Comparison of ENCODE assay signal across 8 mouse cellular contexts in the genomic region with DNA sequence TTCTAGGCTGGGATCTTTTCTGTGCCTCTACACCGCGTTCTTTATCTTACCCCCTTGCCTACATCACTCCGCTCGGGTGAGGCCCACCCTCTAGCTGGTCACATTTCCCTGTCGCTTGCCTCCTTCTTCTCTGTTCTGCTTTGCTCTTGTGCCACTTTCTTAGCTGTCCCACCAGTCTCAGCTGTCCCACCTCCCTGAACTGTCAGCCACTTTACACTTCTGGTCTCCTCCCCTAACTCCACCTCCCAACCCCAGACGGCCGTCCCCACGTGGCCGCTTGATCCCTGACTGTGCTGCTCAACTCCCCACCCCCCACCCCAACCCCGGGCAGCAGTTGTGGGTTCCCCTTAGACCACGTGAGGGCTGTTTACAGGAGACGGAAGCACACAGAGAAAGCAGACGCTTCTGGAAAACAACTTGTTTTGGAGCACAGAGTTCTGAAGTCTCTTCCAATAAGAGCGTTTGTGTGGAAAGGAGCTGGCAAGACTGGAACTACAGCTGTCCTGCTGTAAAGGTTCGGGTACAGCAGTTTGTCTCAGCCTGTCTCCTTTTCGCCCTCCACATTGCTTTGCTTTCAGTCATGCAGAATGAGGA. TPM values are rescaled to one million over a fixed set of nuclear protein-coding genes. Genes with fewer than 3 reads are reported as not detected.
A peak's percentile ranks its signal among the peaks of the same experiment; 100 is the strongest.
DNase-seq lines count a peak whose midpoint lies in the region; ATAC-seq and TF ChIP-seq lines count a peak whose summit lies in the region.

A gene (plus strand): TSS at position 330 of the 594 bp plus-strand sequence.

- under 1% methylated on average over 16 of the region's 16 CpGs for WGBS in heart, embryonic 11.5 days (ENCODE audit: insufficient replicate concordance)
- WGBS in kidney, embryonic 16.5 days, result under 1% methylated on average over 16 of the region's 16 CpGs

- peaks cover 45% of the 10 kb centered on the region for H3K36me3 ChIP-seq in erythroblast, embryonic 14.5 days (ENCODE audit: control insufficient read depth)
- H3K36me3 ChIP-seq in heart, embryonic 11.5 days (ENCODE audit: control insufficient read depth, insufficient read depth, low read length), result peaks cover 9% of the 10 kb centered on the region
- H3K36me3 ChIP-seq in kidney, embryonic 16.5 days (ENCODE audit: insufficient read depth, low read length), result peaks cover 13% of the 10 kb centered on the region

- no peak for TF ChIP-seq POLR2A in brain, embryonic 14.5 days (IDR thresholded peaks at IDR 0.05; ENCODE audit: borderline replicate concordance, extremely low read depth, insufficient read depth, insufficient read length, poor library complexity, severe bottlenecking)

- H3K4me1 ChIP-seq in erythroblast, embryonic 14.5 days (ENCODE audit: control insufficient read depth), result peaks cover 54% of the 10 kb centered on the region
- peaks cover 11% of the 10 kb centered on the region for H3K4me1 ChIP-seq in heart, embryonic 11.5 days (ENCODE audit: control insufficient read depth, insufficient read depth, low read length)
- H3K4me1 ChIP-seq in kidney, embryonic 16.5 days (ENCODE audit: insufficient read depth, low read length), result peaks cover 16% of the 10 kb centered on the region

- DNase-seq in CD4-positive helper T cell, adult 2 months (ENCODE audit: low read depth, low spot score), result peak; percentile 93
- peak; percentile 82 for DNase-seq in brain, embryonic 14.5 days (ENCODE audit: low read depth)
- DNase-seq in liver, result peak; percentile 91
- DNase-seq in monocyte, adult 2 months (ENCODE audit: low read depth in 1 of 2, low spot score in 2 of 2), result peak; percentile 84 to 90
- DNase-seq in spleen, postnatal 36 days (ENCODE audit: low spot score in 2 of 2), result peak; percentile 89 to 90

- peak within 1 kb of the TSS; percentile 99 for H3K4me2 ChIP-seq in heart, embryonic 11.5 days
- peak within 1 kb of the TSS; percentile 98 for H3K4me2 ChIP-seq in kidney, embryonic 16.5 days (replicated peaks; ENCODE audit: low read depth, low read length)

- peak; percentile 78 for ATAC-seq in heart, embryonic 11.5 days (replicated peaks; ENCODE audit: insufficient number of reproducible peaks, low FRiP score, low TSS enrichment)
- ATAC-seq in kidney, embryonic 16.5 days (ENCODE audit: low FRiP score, low TSS enrichment), result peak; percentile 70

- TF ChIP-seq CTCF in brain, embryonic 14.5 days (IDR thresholded peaks at IDR 0.05; ENCODE audit: borderline replicate concordance, extremely low read depth, insufficient read depth, insufficient read length), result no peak

- H3K4me3 ChIP-seq in erythroblast, embryonic 14.5 days (replicated peaks), result peak within 1 kb of the TSS; percentile 93
- H3K4me3 ChIP-seq in heart, embryonic 11.5 days (ENCODE audit: low read depth, low read length), result peak within 1 kb of the TSS; percentile 83
- H3K4me3 ChIP-seq in kidney, embryonic 16.5 days (ENCODE audit: low read length), result peak within 1 kb of the TSS; percentile 64

- peak within 1 kb of the TSS; percentile 95 for H3K27ac ChIP-seq in heart, embryonic 11.5 days (ENCODE audit: low read depth, low read length)
- peak within 1 kb of the TSS; percentile 95 for H3K27ac ChIP-seq in kidney, embryonic 16.5 days (ENCODE audit: low read length)

- no peaks in the 10 kb centered on the region for H3K27me3 ChIP-seq in erythroblast, embryonic 14.5 days (ENCODE audit: control insufficient read depth)
- H3K27me3 ChIP-seq in heart, embryonic 11.5 days (ENCODE audit: control insufficient read depth, insufficient read depth, low read length), result no peaks in the 10 kb centered on the region
- H3K27me3 ChIP-seq in kidney, embryonic 16.5 days (ENCODE audit: insufficient read depth, low read length), result no peaks in the 10 kb centered on the region

- H3K9ac ChIP-seq in heart, embryonic 11.5 days (ENCODE audit: low read depth, low read length), result peak within 1 kb of the TSS; percentile 74
- peak within 1 kb of the TSS; percentile 79 for H3K9ac ChIP-seq in kidney, embryonic 16.5 days (replicated peaks; ENCODE audit: low read length)

- H3K9me3 ChIP-seq in erythroblast, embryonic 14.5 days (ENCODE audit: control insufficient read depth, low read length), result no peaks in the 10 kb centered on the region
- H3K9me3 ChIP-seq in heart, embryonic 11.5 days (replicated peaks; ENCODE audit: control insufficient read depth, low read length), result no peaks in the 10 kb centered on the region
- H3K9me3 ChIP-seq in kidney, embryonic 16.5 days (ENCODE audit: low read length), result no peaks in the 10 kb centered on the region

RNA-seq across cellular contexts. Expression of the gene that starts here (rescaled TPM):
- 5.5 and 6.4 TPM in 2 replicates for polyA plus RNA-seq in brain, embryonic 14.5 days (2012; rRNA removed)
- 0.52 and 0.80 TPM in 2 replicates for polyA plus RNA-seq in erythroblast, embryonic 14.5 days (2012)
- polyA plus RNA-seq in heart, embryonic 11.5 days (2014; fragmentation: Nextera tagmentation; extraction: Ambion mirVana), result 6.9 and 8.1 TPM in 2 replicates
- 8.4 and 8.7 TPM in 2 replicates for polyA plus RNA-seq in kidney, embryonic 16.5 days (2015; fragmentation: Nextera tagmentation; extraction: Ambion mirVana)

Comparison
In these comparisons a context has a peak if more than half of its experiments do, and no peak if none do; other contexts are left out.
1. Peak in every context shown above with its lines: DNase-seq, ATAC-seq, H3K4me3 ChIP-seq and H3K27ac ChIP-seq.